Mouse (Mus musculus): Measurements from ENCODE around the gene Pnpla1.
"Not testable (repeated sequence)": the region's sequence is repeated elsewhere in the genome, so short reads cannot be mapped to it uniquely, and the experiment has no call there.

Pnpla1 gene

DNA sequence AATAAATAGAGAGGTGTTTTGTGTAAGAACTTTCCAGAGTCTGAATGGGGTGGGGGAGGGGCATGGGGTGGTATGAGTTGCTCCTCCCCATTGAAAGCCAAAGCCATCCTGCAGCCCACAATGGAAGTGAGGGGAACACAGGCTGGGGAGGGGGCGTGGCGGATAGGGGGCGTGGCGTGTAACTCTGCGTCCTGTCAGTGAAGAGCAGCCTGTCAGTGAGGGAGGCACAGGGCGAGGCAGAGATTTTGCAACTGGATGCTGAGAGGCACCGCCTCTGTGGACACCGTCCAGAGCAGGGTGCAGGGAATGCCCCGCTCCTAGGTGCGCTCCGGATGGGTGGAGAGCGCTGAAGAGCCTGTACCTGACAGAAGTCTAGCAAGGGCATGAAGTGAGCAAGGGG is at the start of gene Pnpla1:
Pnpla1 (plus strand) TSS at position 207 of the 400 bp plus-strand sequence.
- peak in 1 of 2 experiments; percentile 33 for DNase-seq (ENCODE audit: low spot score in 2 of 2)

DNA sequence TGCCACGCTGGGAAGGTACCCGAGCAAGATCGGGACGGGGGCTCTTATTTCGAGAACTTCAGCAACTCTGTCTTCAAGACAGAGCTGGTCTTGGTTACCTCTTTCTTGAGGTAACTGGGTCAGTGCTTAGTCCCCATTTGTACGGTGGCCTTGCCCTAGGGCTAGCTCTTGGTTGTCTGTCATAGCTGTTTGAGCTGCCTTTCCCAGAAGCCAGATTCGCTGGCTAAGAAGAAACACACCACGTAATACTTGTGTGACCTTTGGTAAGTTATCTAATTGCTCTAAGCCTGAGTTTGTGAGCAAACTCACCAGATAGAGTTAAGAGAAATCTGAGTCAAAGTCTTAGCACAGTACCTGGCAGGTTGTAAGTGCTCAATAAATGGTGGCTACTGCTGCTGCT is 49.5 kb upstream of the Pnpla1 start:
- no peak for DNase-seq (ENCODE audit: low spot score in 2 of 2)

DNA sequence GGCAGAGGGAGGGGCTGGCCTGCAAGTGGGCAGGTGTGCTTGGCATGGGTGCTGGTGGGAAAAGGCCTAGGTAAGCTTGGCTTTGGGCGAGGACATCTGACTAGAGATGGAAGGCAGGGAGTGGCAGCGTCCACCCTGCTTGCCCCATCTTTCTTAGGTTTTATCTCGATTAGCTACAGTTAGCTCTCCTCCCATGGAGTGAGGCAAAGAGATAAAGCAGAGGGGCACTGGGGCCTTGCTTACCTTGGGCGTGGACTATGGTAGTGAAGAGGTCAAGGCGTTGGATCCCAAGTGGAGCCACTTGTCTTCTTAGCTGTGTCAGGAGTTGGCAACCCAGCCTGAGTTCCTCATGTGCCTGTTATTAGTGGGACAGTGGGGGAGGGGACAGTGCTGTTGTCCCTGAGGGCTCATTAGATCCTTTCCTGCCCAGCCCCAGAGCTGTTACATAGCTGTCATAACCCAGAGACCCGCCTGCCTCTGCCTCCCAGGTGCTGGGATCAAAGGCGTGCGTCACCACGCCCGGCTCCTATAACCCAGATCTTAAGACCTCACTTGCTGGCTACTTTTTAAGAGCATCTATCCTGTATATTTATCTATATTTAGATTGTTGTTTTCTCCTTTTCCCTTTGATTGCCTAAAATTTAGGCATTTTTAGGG is 48.9 kb upstream of the Pnpla1 start:
- no peak for DNase-seq (ENCODE audit: low spot score in 2 of 2)

DNA sequence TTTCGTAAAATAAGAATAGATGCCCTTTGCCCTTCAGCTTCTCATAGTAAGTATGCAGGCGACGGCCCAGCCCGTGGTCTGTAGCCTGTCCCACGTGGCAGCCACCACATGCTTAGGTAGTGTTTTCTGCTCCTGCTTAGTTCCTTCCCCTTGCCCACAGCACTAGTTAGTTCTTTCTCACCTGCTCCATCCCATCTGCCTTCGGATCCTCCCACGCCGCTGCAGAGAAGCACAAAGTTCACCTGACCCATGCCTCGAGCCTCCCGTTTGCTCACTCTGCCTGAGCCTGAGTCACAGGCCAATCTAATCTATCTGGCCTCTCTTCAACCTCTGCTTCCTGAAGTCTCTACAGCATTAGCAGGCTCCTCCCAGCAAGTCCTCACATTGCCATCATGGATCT is 45.9 kb upstream of the Pnpla1 start:
- no peak for DNase-seq (ENCODE audit: low spot score in 2 of 2)

GRCm38 (mm10) chr17:28814529-28815097 is 43.6 kb upstream of the Pnpla1 start:
- DNase-seq (ENCODE audit: low spot score in 2 of 2) = no peak

DNA sequence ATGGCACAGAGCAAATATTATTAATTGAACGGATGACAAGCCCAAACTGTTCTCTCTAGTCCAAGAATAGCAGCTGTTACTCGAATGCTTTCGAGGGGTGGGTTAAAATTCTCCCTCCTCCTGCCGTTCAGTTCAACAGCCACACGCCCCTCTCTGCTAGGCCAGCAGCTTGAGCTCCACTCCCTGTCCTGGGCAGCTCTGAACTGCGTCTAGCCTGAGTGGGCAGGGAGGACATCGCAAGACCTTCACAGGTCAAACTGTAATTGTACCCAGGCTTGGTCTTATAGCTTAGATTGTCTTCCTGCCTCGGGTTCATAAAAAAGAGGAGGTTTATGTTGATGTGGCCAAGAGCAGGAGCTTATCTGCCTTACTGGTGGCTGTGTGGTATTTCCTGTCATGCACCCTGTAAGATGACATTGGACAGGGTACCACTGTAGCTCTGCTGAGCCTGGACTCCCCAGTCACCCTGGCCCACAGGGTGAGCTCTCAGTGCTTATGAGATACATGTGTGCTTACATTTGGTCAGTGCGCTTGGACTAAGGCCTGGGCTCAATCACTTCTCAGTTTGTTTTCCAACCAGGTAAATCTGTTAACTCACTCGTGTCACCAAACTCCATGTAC is 42.7 kb upstream of the Pnpla1 start:
- DNase-seq (ENCODE audit: low spot score in 2 of 2) = no peak

GRCm38 (mm10) chr17:28816326-28816725 is 41.9 kb upstream of the Pnpla1 start:
- not testable (repeated sequence) for DNase-seq (ENCODE audit: low spot score in 2 of 2)

GRCm38 (mm10) chr17:28816875-28817811 is 41.1 kb upstream of the Pnpla1 start:
- no peak for DNase-seq (ENCODE audit: low spot score in 2 of 2)

DNA sequence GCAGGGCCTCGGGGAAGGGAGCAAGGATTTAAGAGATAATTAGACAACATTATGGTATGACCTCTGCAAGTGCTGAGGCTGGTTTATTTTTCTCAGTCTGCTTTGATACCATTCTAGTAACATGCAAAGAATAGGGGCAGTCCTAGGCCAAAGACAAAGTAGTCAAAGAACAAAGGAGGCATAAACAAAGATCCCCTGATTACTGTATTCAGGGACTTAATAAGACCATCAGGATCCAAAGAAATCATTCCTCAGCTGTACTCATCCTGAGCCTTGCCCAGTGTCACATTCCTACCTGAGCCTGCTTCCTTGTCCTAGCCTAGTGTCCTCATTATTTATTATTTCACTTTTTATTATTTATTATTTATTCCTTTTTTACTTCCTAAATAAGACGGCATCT is 38.0 kb upstream of the Pnpla1 start:
- DNase-seq (ENCODE audit: low spot score in 2 of 2) = no peak

- no peak for DNase-seq (ENCODE audit: low spot score in 2 of 2)
Observed at GRCm38 (mm10) chr17:28823004-28823745, 35.0 kb upstream of the Pnpla1 start.

- no peak for DNase-seq (ENCODE audit: low spot score in 2 of 2)
Observed at GRCm38 (mm10) chr17:28823749-28824148, 34.5 kb upstream of the Pnpla1 start.

- no peak for DNase-seq (ENCODE audit: low spot score in 2 of 2)
Observed at GRCm38 (mm10) chr17:28824896-28825295, 33.3 kb upstream of the Pnpla1 start.

DNA sequence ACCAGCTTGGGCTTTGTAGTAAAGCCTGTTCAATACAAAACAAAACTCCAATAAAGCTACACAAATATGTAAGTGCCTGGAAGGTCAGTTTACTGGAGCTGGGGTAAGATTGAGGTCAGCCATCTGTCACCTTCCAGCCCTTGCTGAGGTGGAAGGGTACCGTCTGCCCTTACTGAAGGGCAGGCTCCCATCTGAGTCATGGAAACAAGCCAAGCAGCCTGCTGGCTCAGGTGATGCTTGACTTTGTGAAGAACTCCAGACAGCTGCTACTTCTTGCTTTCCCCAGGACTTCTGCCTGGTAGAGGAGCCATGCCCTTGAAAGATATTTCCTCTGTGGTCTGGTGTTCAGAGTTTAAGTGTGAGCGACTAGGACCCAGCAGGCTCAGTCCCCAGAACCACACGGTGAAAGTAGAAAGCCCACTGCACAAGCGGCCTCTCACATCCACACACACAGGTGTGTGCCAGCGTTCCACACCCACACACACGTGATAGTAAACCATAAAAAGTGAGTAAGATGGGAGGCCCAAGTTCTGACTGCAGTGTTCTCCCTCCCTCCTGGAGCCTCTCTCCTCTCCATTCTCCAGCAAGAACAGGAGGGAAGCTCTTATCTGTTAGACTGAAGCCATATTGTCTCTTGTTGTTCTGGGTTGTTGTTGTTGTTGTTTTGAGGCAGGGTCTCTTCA is 32.7 kb upstream of the Pnpla1 start:
- no peak for DNase-seq (ENCODE audit: low spot score in 2 of 2)

- no peak for DNase-seq (ENCODE audit: low spot score in 2 of 2)
Observed at GRCm38 (mm10) chr17:28827665-28828231, 30.5 kb upstream of the Pnpla1 start.

DNA sequence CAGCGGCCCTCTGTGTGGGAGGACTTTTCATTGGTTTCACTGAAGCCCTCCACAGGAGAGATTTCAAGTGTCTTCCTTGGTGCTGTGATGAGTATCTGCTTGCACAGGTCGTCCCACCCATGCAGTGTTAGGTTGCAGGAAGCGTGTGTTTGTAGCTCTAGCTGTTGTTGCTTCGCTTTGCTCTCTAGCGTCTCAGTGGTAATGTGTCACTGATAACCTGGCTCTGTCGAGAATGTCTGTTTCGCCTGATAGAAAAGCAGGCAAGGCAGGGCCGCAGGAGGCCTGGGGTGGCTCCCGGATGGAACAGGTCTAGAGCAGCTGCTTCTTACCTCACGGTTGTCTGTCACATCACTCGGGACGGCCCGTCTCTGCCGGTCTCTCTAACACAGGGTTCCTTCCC is 29.1 kb upstream of the Pnpla1 start:
- no peak for DNase-seq (ENCODE audit: low spot score in 2 of 2)

GRCm38 (mm10) chr17:28831065-28831464 is 27.1 kb upstream of the Pnpla1 start:
- peak in 1 of 2 experiments; percentile 37 for DNase-seq (ENCODE audit: low spot score in 2 of 2)

- DNase-seq (ENCODE audit: low spot score in 2 of 2) = no peak
Observed at GRCm38 (mm10) chr17:28832040-28832439, 26.2 kb upstream of the Pnpla1 start.

GRCm38 (mm10) chr17:28832875-28833274 is 25.3 kb upstream of the Pnpla1 start:
- no peak for DNase-seq (ENCODE audit: low spot score in 2 of 2)

- DNase-seq (ENCODE audit: low spot score in 2 of 2) = peak in 1 of 2 experiments; percentile 58
Observed at GRCm38 (mm10) chr17:28834676-28835075, 23.5 kb upstream of the Pnpla1 start.

- no peak for DNase-seq (ENCODE audit: low spot score in 2 of 2)
Observed at GRCm38 (mm10) chr17:28837840-28838239, 20.4 kb upstream of the Pnpla1 start.
